Mouse (Mus musculus) G1E (cell line): ENCODE measurements around the gene Perm1. TPM values are rescaled to one million over a fixed set of nuclear protein-coding genes. Genes with fewer than 3 reads are reported as not detected.

ENCODE experiments used
- ATAC-seq: 2 replicates; pipeline ENCODE4 v1.8.0; 2016; ENCODE audit warnings: mild to moderate bottlenecking; ENCODE audit not compliant: insufficient number of reproducible peaks, poor library complexity, low FRiP score, severe bottlenecking; ENCODE audit errors: extremely low read depth
- DNase-seq: peaks from one replicate; pipeline ENCODE4 v3.0.0; 2012; ENCODE audit warnings: low spot score
- H3K27me3 ChIP-seq: 2 replicates; pipeline ENCODE4 v1.6.1; 2012; ENCODE audit warnings: mild to moderate bottlenecking, low read length, inconsistent platforms; ENCODE audit not compliant: insufficient read depth
- H3K36me3 ChIP-seq: replicated peaks from 2 replicates; pipeline ENCODE3; 2012; ENCODE audit warnings: mild to moderate bottlenecking, inconsistent platforms
- H3K4me1 ChIP-seq: 2 replicates; pipeline ENCODE4 v1.6.1; 2012; ENCODE audit warnings: low read depth, low read length, inconsistent platforms, mixed read lengths; ENCODE audit not compliant: insufficient read depth
- H3K4me3 ChIP-seq: 2 replicates; pipeline ENCODE4 v1.5.1; 2012; ENCODE audit warnings: low read depth, mild to moderate bottlenecking, inconsistent platforms, low read length, moderate library complexity, mixed read lengths
- H3K9me3 ChIP-seq: replicated peaks from 2 replicates; pipeline ENCODE4 v1.6.1; 2012; ENCODE audit warnings: inconsistent platforms
- CTCF ChIP-seq: IDR thresholded peaks from 2 replicates; pipeline ENCODE4 v1.5.1; 2012; ENCODE audit warnings: low read depth, low read length, inconsistent platforms, mixed read lengths
- GATA1 ChIP-seq: IDR thresholded peaks from 2 replicates; pipeline ENCODE4 v1.6.1; 2012; ENCODE audit warnings: borderline replicate concordance, low read length, inconsistent platforms, mixed read lengths
- GATA2 ChIP-seq: IDR thresholded peaks from 2 replicates; pipeline ENCODE4 v1.6.1; 2012; ENCODE audit warnings: low read depth, low read length, inconsistent platforms, borderline replicate concordance
- POLR2AphosphoS5 ChIP-seq: IDR thresholded peaks from 2 replicates; pipeline ENCODE4 v1.6.1; 2012; ENCODE audit warnings: low read depth, low read length, inconsistent platforms; ENCODE audit not compliant: insufficient replicate concordance
- TAL1 ChIP-seq: conservative IDR thresholded peaks from 2 replicates; pipeline ENCODE4 v1.6.1; 2012; ENCODE audit warnings: low read depth, low read length, inconsistent platforms, mixed read lengths
- polyA plus RNA-seq: library from polyadenylated mRNA; stranded (reverse); fragments of >175 nt; gene quantifications from 2 replicates; pipeline ENCODE4 v1.2.3, GENCODE M21; 2012
- total RNA-seq, 2 experiments: library from RNA; stranded (forward) in 1 of 2; stranded (reverse) in 1 of 2; fragments of 200-1000 nt in 1 of 2; fragments of >200 nt in 1 of 2; fragmentation: Nextera tagmentation in 1 of 2; gene quantifications; 2 replicates each; pipeline ENCODE4 v1.2.3; 2014 to 2017

Perm1 gene
- total and polyA plus RNA-seq, 3 experiments, result 0.05 TPM; not detected in 2

DNA sequence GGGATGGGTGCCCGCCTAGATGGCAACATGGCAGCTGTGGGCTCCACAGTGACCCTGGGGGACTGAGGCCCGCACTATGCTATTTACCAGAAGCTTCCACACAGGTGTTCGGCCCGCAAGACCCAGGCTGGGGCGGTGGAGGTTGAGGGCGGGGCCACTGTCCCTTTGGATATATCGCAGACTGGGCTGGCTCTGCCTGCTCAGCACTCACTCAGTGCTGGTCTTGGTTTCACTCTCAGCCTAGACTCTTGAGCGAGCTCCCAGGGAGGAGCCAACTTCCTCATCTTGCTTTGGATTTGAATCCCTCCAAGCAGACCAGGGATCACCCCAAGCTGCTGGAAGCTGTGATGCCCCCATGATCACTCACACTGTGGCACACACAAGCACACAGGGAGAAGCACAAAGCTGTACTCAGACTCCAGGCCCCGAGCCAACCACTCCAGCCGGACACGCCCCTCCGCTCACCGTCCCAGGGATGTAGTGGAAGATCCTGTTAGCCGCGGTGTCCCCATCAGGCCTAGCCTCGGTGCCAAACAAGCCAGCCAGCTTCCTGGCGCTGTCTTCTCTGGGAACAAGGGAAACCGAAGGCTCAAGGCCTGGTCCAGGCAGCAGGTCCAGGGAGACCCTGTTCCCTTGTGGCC, 12.2 kb downstream of the Perm1 start:
- no peak for ATAC-seq
- no peak for DNase-seq
- Histone ChIP-seq H3K36me3 (peaks cover 49% of the 10 kb centered on the region), H3K4me1 (peaks cover 9% of the 10 kb centered on the region), H3K4me3 (no peak overlapping the region), H3K9me3 (no peaks in the 10 kb centered on the region), H3K27me3 (peaks cover 13% of the 10 kb centered on the region)
- TF ChIP-seq GATA2 (no peak), TAL1 (no peak), POLR2AphosphoS5 (no peak), CTCF (no peak), GATA1 (no peak)

DNA sequence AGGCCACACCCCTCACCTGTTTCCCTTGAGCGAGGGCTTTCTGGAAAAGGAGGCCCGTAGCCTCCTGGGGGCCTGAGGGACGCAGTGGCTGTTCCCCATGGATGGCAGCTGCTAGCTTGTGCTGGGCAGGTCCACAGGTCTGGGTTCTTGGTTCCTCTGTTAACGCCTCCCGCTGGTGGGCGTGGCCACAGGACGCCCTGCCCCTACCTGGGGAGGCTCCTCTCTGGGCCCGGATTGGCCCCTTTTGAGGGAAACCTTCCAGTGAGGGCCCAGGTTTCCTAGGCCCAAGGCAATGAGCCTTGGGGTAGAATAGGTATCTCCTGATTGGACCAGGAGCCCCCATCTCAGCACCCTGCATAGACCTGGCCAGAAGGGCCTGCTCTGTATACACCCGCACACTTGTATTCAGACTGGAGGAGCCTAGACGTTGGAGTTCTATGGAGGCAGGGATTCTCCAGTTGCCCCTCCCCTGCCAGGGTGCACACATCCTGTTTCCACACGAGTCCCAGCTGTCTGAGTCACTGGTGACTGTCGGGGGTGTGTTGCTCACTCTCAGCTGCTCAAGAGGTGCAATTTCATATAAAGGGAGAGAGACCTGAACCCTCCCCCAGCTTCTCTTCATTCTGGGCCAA, 12.8 kb downstream of the Perm1 start:
- DNase-seq, result no peak
- TF ChIP-seq CTCF (no peak), GATA2 (no peak), POLR2AphosphoS5 (no peak), GATA1 (no peak), TAL1 (no peak)
- peaks cover 15% of the 10 kb centered on the region for H3K4me1 ChIP-seq
- ATAC-seq, result no peak
- H3K4me3 ChIP-seq, result no peak overlapping the region
- H3K36me3 ChIP-seq, result peaks cover 55% of the 10 kb centered on the region
- H3K27me3 ChIP-seq, result peaks cover 9% of the 10 kb centered on the region
- H3K9me3 ChIP-seq, result no peaks in the 10 kb centered on the region

DNA sequence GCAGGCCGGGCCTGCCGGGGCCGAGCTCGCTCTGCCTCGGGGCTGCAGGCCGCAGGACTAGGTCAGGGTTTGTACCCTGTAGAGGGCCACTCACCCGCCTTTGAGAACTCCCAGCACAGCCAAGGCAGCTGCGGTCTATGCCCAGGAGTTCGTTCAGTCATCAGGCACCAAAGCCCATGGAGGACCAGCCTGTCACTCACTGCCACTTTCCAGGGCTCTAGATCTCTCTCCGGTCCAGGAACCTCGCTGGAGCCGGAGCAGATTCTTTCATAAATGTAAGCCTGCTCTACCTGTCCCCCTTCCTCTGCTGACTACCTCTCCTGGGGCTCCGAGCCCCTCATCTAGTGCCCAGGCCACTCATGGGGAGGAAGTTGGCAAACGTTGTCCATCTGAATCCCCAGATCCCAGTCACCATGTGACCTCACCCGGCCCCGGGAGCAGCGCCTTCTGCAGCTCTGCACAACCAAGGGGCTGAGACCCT, 18.4 kb downstream of the Perm1 start:
- peak; percentile 62 for DNase-seq

DNA sequence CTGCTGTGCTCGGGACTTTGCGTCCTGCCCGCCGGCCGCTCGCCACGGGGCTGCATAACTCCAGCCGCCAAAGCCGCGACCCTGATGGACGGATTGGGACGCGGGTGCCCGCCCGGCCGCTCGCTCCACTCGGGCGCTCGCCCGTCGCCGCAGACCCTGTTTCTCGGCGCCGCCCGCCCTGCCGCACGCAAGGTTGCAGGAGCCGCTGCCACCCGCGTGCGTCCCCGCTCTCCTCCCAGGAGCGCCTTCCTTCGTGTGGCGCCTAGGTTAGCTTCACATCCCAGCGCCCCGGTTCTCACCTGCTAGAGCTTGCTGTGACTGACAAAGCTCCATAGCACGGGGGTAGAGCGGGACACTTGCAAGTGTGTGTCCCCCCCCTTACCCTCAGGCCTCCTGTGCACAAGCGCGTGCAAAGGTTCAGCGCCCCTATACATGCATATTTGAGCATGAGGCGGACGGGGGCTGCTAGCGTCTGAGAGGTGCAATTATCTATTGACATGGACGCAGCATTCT, 19.1 kb downstream of the Perm1 start, which contains the start of gene Plekhn1:
Plekhn1 (minus strand) TSS at position 157 of the 513 bp plus-strand sequence.
- peaks cover 41% of the 10 kb centered on the region for H3K4me1 ChIP-seq
- TF ChIP-seq GATA2, result no peak
- TF ChIP-seq CTCF, result no peak
- TF ChIP-seq TAL1, result no peak
- TF ChIP-seq POLR2AphosphoS5, result no peak
- TF ChIP-seq GATA1, result no peak
- H3K27me3 ChIP-seq, result no peaks in the 10 kb centered on the region
- peak; percentile 76 for DNase-seq
- peak; percentile 30; the same call in 1 of the 2 replicates for ATAC-seq
- H3K36me3 ChIP-seq, result peaks cover 69% of the 10 kb centered on the region
- H3K4me3 ChIP-seq, result peak within 1 kb of the TSS; percentile 91
- H3K9me3 ChIP-seq, result no peaks in the 10 kb centered on the region

More for the DNA sequence above, 18.4 kb downstream of the Perm1 start:
- Histone ChIP-seq H3K4me3 (peak overlapping the region; percentile 77), H3K36me3 (peaks cover 69% of the 10 kb centered on the region), H3K9me3 (no peaks in the 10 kb centered on the region), H3K4me1 (peaks cover 35% of the 10 kb centered on the region), H3K27me3 (no peaks in the 10 kb centered on the region)
- ATAC-seq, result no peak
- TF ChIP-seq CTCF, result no peak
- no peak for TF ChIP-seq POLR2AphosphoS5
- no peak for TF ChIP-seq GATA1
- TF ChIP-seq GATA2, result no peak
- TF ChIP-seq TAL1, result no peak

DNA sequence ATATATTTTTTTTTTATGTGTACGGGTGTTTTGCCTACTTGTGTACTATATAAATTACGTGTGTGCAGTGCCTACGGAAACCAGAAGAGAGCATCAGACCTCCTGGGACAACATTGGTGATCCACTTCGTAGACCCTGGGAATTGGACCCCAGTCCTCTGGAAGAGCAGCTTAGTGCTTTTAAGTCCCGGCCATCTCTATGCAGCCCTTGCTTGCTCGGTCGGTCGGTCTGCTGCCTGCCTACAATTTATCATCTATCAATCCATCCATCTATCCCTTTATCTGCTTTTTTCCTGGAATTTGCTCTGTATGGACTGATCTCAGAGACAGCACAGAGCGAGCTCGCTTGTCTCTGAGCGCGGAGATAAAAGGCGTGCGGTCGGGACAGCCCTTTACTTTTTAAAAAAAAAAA, 19.7 kb downstream of the Perm1 start:
- H3K27me3 ChIP-seq, result no peaks in the 10 kb centered on the region
- peak overlapping the region; percentile 91 for H3K4me3 ChIP-seq
- ATAC-seq, result peak; percentile 10; the same call in 1 of the 2 replicates
- H3K36me3 ChIP-seq, result peaks cover 69% of the 10 kb centered on the region
- H3K9me3 ChIP-seq, result no peaks in the 10 kb centered on the region
- TF ChIP-seq GATA2 (no peak), CTCF (no peak), GATA1 (no peak), POLR2AphosphoS5 (no peak), TAL1 (no peak)
- DNase-seq, result peak; percentile 51
- H3K4me1 ChIP-seq, result peaks cover 43% of the 10 kb centered on the region

DNA sequence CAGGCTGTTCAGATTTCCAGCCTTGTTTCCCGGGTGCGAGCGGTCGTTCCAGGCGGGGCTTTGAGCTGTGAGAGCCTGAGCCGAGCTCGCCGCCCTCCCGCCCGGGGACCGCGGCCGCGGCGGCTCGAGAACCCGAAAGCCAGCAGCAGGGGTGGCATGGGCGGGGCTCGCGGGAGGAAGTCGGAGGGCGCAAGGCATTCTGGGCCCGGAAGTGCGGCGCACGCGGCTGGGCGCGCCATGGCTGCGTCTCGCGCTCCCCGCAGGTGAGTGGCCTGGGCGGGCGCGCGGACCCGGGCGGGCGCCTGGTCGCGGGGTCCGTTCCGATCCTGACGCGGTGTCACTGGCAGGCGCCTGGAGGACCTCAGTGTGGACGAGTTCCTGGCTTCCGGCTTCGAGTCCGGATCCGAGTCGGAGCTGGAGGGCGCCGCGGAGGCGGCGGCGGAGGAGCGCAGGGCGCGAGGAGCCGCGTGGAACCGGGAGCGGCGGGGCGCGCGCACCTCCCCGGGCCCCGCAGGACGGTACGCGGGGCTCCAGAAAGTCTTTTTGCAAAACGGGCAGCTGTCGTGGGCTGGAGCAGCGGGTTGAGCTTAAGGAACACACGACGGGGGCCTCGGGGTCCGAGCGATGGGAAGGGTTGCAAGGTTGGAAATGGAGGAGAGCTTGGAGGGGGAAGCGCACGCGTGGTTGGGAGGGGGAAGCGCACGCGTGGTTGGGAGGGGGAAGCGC, 20.3 kb downstream of the Perm1 start, which contains the start of gene Noc2l:
Noc2l (plus strand) TSS at position 203 of the 726 bp plus-strand sequence.
- no peaks in the 10 kb centered on the region for H3K27me3 ChIP-seq
- DNase-seq, result peak; percentile 94
- TF ChIP-seq TAL1, result no peak
- no peak for TF ChIP-seq POLR2AphosphoS5
- no peak for TF ChIP-seq GATA2
- TF ChIP-seq GATA1, result no peak
- TF ChIP-seq CTCF, result no peak
- peaks cover 69% of the 10 kb centered on the region for H3K36me3 ChIP-seq
- ATAC-seq, result peak; percentile 52
- peak within 1 kb of the TSS; percentile 91 for H3K4me3 ChIP-seq
- H3K4me1 ChIP-seq, result peaks cover 49% of the 10 kb centered on the region
- no peaks in the 10 kb centered on the region for H3K9me3 ChIP-seq
